Mouse (Mus musculus) E14TG2a.4 (cell line): Measurements from ENCODE around the gene Gstt3.

Source experiments
- CTCF ChIP-seq: conservative IDR thresholded peaks from 2 replicates; pipeline ENCODE4 v1.5.1; 2014; ENCODE audit warnings: low read length
- POU5F1 ChIP-seq: IDR thresholded peaks from 2 replicates; pipeline ENCODE4 v1.6.1; 2014; ENCODE audit warnings: low read length, borderline replicate concordance

DNA sequence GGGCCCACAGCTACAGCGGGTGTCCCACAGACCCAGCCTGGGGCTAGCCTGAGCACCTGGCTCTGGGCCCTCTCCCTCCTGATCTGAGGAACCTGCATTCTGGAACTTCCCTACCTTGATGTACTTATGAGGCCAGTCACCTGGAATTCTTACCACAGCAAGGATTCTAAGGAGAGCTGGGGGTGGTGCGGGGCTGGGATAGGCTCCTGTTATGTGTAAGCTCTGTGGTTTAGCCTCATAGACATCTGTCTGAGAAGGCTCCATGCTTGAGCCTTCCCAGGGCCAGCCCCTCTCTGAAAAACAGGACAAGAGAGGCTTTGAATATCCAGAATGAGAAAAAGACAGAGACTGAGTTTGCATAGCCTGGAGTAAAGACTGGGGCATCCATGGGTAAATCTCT lies 41.2 kb upstream of the Gstt3 start, which contains the start of gene Gstt4:
- TF ChIP-seq CTCF (no peak), POU5F1 (no peak)
